Mouse (Mus musculus): ENCODE data around the gene Pbld1. TPM values are rescaled to one million over a fixed set of nuclear protein-coding genes. Genes with fewer than 3 reads are reported as not detected.
A peak's percentile ranks its signal among the peaks of the same experiment; 100 is the strongest.

Pbld1 gene
- polyA plus RNA-seq, 1 experiment from 2014 or later = 10.6 TPM

DNA sequence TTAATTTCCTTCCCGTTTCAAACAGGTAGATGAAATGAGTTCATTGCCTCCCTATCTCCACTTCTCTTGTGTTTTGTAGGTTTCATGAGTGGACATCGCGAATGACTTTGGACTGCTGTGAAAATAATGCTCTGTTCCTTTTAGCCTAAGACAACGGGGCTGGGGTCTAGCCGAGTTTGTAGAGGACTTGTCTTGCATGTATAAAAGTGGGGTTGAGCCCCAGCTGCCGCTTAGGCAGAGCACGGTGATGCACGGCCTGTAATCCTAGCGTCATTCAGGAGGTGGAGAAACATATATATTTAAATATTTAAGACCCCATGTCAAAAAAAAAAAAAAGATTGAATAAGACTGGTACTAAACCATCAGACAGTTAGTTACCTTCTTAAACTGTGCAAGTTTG lies 40.7 kb downstream of the Pbld1 start:
- Histone ChIP-seq H3K27ac (ENCODE audit: low read length) (no peak overlapping the region), H3K4me2 (replicated peaks; ENCODE audit: low read depth, low read length) (peak overlapping the region; percentile 88), H3K4me1 (ENCODE audit: insufficient read depth, low read length) (peaks cover 6% of the 10 kb centered on the region; the same call in 1 of the 2 replicates), H3K27me3 (ENCODE audit: insufficient read depth, low read length) (peaks cover 41% of the 10 kb centered on the region), H3K36me3 (ENCODE audit: insufficient read depth, low read length) (no peaks in the 10 kb centered on the region), H3K9me3 (ENCODE audit: low read length) (no peaks in the 10 kb centered on the region; the same call in 1 of the 2 replicates), H3K9ac (replicated peaks; ENCODE audit: low read length) (peak overlapping the region; percentile 70), H3K4me3 (ENCODE audit: low read length) (peak overlapping the region; percentile 63)
- ATAC-seq (ENCODE audit: low FRiP score, low TSS enrichment) = no peak
- whole genome bisulfite sequencing = 11% methylated on average over 9 of the region's 9 CpGs

DNA sequence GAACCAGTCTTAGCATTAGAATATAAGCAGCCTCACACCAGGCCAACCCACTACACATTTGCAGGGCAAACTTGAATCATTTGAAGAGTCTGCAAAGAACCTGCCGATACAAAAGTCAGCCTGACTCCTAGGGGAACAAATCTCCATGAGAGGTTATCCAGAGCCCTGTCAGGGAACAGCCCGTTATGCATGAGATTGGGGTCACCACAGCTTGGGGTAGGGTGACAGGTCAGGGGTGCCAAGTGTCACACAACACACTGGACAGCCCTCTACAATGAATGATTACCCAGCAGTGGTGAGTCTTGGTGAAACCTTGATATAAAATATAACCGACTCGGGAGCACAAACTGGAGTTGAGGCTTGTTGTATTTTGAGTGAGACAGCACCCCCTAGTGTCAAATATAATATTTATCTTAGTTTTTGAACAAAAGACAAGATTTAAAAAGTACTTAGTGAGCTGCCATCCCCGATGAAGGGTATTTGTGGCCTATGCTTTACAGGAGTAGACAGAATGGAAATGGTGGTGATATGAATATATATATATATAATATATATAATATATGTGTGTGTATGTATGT lies 53.2 kb downstream of the Pbld1 start:
- no peaks in the 10 kb centered on the region for H3K27me3 ChIP-seq (ENCODE audit: insufficient read depth, low read length)
- H3K4me2 ChIP-seq (replicated peaks; ENCODE audit: low read depth, low read length) = no peak overlapping the region
- H3K36me3 ChIP-seq (ENCODE audit: insufficient read depth, low read length) = no peaks in the 10 kb centered on the region
- no peaks in the 10 kb centered on the region for H3K4me1 ChIP-seq (ENCODE audit: insufficient read depth, low read length)
- H3K9ac ChIP-seq (replicated peaks; ENCODE audit: low read length) = no peak overlapping the region
- peaks cover 7% of the 10 kb centered on the region; the same call in 1 of the 2 replicates for H3K9me3 ChIP-seq (ENCODE audit: low read length)
- no peak; the same call in 1 of the 2 replicates for ATAC-seq (ENCODE audit: low FRiP score, low TSS enrichment)
- 51% methylated on average over 5 of the region's 5 CpGs for WGBS
- H3K4me3 ChIP-seq (ENCODE audit: low read length) = no peak overlapping the region
- no peak overlapping the region for H3K27ac ChIP-seq (ENCODE audit: low read length)

DNA sequence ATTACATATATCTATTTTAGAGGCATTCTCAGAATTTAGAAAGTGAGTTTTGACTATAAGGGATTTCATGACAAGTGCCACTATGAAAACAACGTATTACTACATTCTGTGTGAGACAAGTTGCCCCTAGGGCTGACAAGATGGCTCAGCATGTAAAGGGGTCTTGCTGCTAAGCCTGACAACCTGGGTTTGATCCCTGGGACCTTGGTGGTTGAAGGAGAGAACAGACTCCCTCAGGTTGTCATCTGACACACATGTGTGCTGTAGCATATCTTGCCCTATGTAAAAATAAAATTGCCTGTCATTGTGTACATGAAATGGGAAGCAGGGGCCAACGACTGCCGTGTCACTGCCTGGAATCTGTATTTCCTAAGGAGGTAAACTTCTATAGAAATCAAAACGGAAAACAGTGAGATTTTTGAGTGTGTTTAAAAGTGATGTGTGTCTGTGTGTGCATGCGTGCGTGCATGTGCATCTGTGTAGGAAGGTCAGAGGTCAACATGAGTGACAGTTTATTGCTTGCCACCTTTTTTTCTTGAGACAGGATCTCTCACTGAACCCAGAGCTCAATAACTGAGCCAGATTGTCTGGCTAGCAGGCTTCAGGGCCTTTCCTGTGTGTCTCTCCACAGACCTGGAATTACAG lies 53.9 kb downstream of the Pbld1 start:
- Histone ChIP-seq H3K36me3 (ENCODE audit: insufficient read depth, low read length) (no peaks in the 10 kb centered on the region), H3K4me1 (ENCODE audit: insufficient read depth, low read length) (no peaks in the 10 kb centered on the region), H3K27me3 (ENCODE audit: insufficient read depth, low read length) (no peaks in the 10 kb centered on the region), H3K4me2 (replicated peaks; ENCODE audit: low read depth, low read length) (no peak overlapping the region), H3K4me3 (ENCODE audit: low read length) (no peak overlapping the region), H3K27ac (ENCODE audit: low read length) (no peak overlapping the region), H3K9me3 (ENCODE audit: low read length) (peaks cover 7% of the 10 kb centered on the region; the same call in 1 of the 2 replicates), H3K9ac (replicated peaks; ENCODE audit: low read length) (no peak overlapping the region)
- WGBS = 86% methylated on average over 6 of the region's 6 CpGs
- ATAC-seq (ENCODE audit: low FRiP score, low TSS enrichment) = no peak

DNA sequence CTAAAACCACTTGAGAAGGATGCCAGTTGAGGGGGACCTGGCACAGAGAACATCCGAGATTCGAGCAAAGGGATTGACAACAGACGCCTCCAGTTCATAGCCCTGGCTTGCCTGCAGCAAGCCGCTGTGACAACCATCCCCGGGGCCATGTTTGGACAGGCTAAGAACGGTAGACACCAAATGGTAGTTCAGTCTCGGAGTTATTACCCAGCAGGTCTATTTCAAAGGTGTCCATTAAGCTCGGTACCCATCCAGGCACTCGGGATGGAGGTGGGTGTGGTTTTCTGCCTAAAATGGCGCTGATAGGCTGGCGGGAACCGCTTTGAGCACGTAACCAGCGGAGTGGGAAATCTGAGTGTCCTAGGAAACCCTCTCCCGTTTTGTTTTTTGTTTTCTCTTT lies 55.9 kb downstream of the Pbld1 start:
- Histone ChIP-seq H3K27ac (ENCODE audit: low read length) (no peak overlapping the region), H3K36me3 (ENCODE audit: insufficient read depth, low read length) (no peaks in the 10 kb centered on the region)
- WGBS = 88% methylated on average over 15 of the region's 15 CpGs

DNA sequence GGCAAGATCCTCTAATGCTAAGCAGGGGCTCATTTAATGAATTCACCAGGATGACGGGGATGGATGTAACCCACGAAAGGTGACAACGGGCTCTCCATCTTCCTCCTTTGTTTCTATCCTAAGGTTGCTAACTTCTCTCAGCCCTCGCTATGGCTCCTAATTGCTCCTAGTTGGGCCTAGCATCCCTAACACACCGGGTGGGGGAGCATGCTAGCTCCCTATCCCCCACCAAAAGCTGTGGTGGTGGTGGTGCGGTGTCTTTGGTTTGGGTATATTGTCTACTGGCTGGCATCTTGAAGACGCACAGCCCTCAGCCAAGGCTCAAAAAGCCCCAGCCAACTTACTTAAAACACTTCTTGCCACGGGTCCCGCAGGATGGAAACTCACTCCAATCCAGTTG lies 56.4 kb downstream of the Pbld1 start:
- ATAC-seq (ENCODE audit: low FRiP score, low TSS enrichment) = no peak
- Histone ChIP-seq H3K4me2 (replicated peaks; ENCODE audit: low read depth, low read length) (no peak overlapping the region), H3K4me1 (ENCODE audit: insufficient read depth, low read length) (no peaks in the 10 kb centered on the region), H3K27me3 (ENCODE audit: insufficient read depth, low read length) (no peaks in the 10 kb centered on the region), H3K9me3 (ENCODE audit: low read length) (peaks cover 3% of the 10 kb centered on the region; the same call in 1 of the 2 replicates), H3K4me3 (ENCODE audit: low read length) (no peak overlapping the region), H3K9ac (replicated peaks; ENCODE audit: low read length) (no peak overlapping the region), H3K27ac (ENCODE audit: low read length) (no peak overlapping the region), H3K36me3 (ENCODE audit: insufficient read depth, low read length) (no peaks in the 10 kb centered on the region)
- 92% methylated on average over 9 of the region's 9 CpGs for WGBS

More for the DNA sequence above, 55.9 kb downstream of the Pbld1 start:
- H3K9me3 ChIP-seq (ENCODE audit: low read length) = peaks cover 7% of the 10 kb centered on the region; the same call in 1 of the 2 replicates
- H3K27me3 ChIP-seq (ENCODE audit: insufficient read depth, low read length) = no peaks in the 10 kb centered on the region
- H3K9ac ChIP-seq (replicated peaks; ENCODE audit: low read length) = no peak overlapping the region
- H3K4me1 ChIP-seq (ENCODE audit: insufficient read depth, low read length) = no peaks in the 10 kb centered on the region
- H3K4me3 ChIP-seq (ENCODE audit: low read length) = no peak overlapping the region
- no peak overlapping the region for H3K4me2 ChIP-seq (replicated peaks; ENCODE audit: low read depth, low read length)
- no peak for ATAC-seq (ENCODE audit: low FRiP score, low TSS enrichment)

DNA sequence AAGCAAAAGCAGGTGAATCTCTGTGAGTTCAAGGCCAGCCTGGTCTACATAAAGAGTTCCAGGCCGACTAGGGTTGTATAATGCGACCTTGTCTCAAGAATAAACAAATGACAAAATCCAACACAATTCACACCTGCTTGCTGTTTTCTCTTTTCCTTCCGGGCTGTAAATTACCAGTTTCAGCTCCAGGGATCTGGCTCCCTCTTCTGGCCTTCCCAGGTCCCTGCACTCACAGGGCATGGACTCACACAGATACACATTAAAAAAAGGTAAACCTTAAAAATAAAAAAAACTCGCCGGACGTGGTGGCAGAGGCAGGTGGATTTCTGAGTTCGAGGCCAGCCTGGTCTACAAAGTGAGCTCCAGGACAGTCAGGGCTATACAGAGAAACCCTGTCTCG lies 57.6 kb downstream of the Pbld1 start:
- no peaks in the 10 kb centered on the region for H3K4me1 ChIP-seq (ENCODE audit: insufficient read depth, low read length)
- no peak overlapping the region for H3K4me3 ChIP-seq (ENCODE audit: low read length)
- ATAC-seq (ENCODE audit: low FRiP score, low TSS enrichment) = no peak
- no peaks in the 10 kb centered on the region for H3K9me3 ChIP-seq (ENCODE audit: low read length)
- no peak overlapping the region for H3K27ac ChIP-seq (ENCODE audit: low read length)
- H3K27me3 ChIP-seq (ENCODE audit: insufficient read depth, low read length) = no peaks in the 10 kb centered on the region
- no peak overlapping the region for H3K4me2 ChIP-seq (replicated peaks; ENCODE audit: low read depth, low read length)
- WGBS = 91% methylated on average over 8 of the region's 8 CpGs
- H3K9ac ChIP-seq (replicated peaks; ENCODE audit: low read length) = no peak overlapping the region
- H3K36me3 ChIP-seq (ENCODE audit: insufficient read depth, low read length) = no peaks in the 10 kb centered on the region

DNA sequence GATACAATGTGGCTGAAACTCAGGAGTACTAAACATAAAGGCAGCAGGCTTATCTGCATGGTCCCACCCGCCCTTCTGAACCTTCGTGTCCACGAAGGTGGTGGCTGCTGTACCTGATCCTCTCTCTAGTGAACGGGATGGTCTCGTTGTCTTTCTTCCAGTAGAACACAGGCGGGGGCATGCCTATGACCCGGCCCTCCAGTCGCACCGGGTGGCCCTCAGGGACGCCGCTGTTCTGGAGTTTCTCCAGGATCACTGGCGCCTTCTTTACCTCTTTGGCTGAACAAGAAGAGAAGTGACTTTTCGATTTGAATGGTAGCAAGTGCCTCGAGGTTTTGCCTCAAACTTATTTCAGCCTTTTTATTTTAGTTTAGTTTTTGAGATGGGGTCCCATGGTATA lies 60.0 kb downstream of the Pbld1 start:
- Histone ChIP-seq H3K36me3 (ENCODE audit: insufficient read depth, low read length) (no peaks in the 10 kb centered on the region), H3K4me1 (ENCODE audit: insufficient read depth, low read length) (no peaks in the 10 kb centered on the region), H3K27me3 (ENCODE audit: insufficient read depth, low read length) (no peaks in the 10 kb centered on the region), H3K27ac (ENCODE audit: low read length) (no peak overlapping the region), H3K9me3 (ENCODE audit: low read length) (no peaks in the 10 kb centered on the region), H3K9ac (replicated peaks; ENCODE audit: low read length) (no peak overlapping the region), H3K4me2 (replicated peaks; ENCODE audit: low read depth, low read length) (no peak overlapping the region), H3K4me3 (ENCODE audit: low read length) (no peak overlapping the region)
- no peak for ATAC-seq (ENCODE audit: low FRiP score, low TSS enrichment)
- 76% methylated on average over 14 of the region's 14 CpGs for WGBS

DNA sequence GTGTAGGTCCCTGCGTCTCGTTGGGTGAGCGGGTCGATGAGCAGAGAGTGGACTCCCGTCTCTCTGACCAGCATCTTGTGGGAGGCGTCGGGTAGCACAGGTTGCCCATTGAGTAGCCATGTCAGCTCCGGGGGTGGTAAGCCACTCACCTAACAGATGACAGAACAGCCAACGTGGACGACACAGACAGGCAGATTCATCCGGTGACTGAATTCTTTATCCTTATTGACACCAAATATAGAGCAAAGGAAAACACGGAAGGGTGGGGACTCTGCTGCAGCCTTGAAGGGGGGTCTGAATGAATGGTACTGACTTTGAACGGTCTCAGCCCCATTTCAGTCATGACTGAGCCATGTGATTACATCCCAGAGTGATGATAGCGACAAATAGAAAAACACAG lies 62.0 kb downstream of the Pbld1 start:
- no peak for ATAC-seq (ENCODE audit: low FRiP score, low TSS enrichment)
- WGBS = 86% methylated on average over 14 of the region's 14 CpGs

DNA sequence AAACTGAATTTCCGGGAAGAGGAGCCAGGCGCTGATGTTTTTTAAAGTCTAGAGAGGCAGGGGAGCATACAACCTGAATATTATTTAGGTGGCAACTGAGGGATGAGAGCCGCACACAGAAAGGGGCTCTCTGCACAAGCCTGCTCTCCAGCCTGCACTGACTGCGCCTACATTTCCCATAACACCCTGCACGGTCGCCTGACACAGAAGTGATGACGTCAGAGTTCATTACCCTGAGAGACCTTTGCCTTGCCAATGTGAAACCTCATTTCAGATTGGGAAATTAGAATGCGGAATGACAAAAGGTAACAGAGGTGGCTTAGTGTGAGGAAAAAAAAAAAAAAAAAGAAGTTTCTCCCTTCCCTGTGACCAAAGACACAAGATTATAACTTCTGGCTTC lies 62.6 kb downstream of the Pbld1 start:
- H3K9me3 ChIP-seq (ENCODE audit: low read length) = no peaks in the 10 kb centered on the region
- H3K9ac ChIP-seq (replicated peaks; ENCODE audit: low read length) = no peak overlapping the region
- WGBS = 36% methylated on average over 8 of the region's 8 CpGs
- no peaks in the 10 kb centered on the region for H3K4me1 ChIP-seq (ENCODE audit: insufficient read depth, low read length)
- no peaks in the 10 kb centered on the region for H3K36me3 ChIP-seq (ENCODE audit: insufficient read depth, low read length)
- H3K4me2 ChIP-seq (replicated peaks; ENCODE audit: low read depth, low read length) = no peak overlapping the region
- no peaks in the 10 kb centered on the region for H3K27me3 ChIP-seq (ENCODE audit: insufficient read depth, low read length)
- H3K27ac ChIP-seq (ENCODE audit: low read length) = no peak overlapping the region
- no peak for ATAC-seq (ENCODE audit: low FRiP score, low TSS enrichment)
- no peak overlapping the region for H3K4me3 ChIP-seq (ENCODE audit: low read length)

More for the DNA sequence above, 62.0 kb downstream of the Pbld1 start:
- H3K4me2 ChIP-seq (replicated peaks; ENCODE audit: low read depth, low read length) = no peak overlapping the region
- no peak overlapping the region for H3K9ac ChIP-seq (replicated peaks; ENCODE audit: low read length)
- no peaks in the 10 kb centered on the region for H3K36me3 ChIP-seq (ENCODE audit: insufficient read depth, low read length)
- H3K4me1 ChIP-seq (ENCODE audit: insufficient read depth, low read length) = no peaks in the 10 kb centered on the region
- no peaks in the 10 kb centered on the region for H3K27me3 ChIP-seq (ENCODE audit: insufficient read depth, low read length)
- H3K4me3 ChIP-seq (ENCODE audit: low read length) = no peak overlapping the region
- H3K9me3 ChIP-seq (ENCODE audit: low read length) = no peaks in the 10 kb centered on the region
- H3K27ac ChIP-seq (ENCODE audit: low read length) = no peak overlapping the region

DNA sequence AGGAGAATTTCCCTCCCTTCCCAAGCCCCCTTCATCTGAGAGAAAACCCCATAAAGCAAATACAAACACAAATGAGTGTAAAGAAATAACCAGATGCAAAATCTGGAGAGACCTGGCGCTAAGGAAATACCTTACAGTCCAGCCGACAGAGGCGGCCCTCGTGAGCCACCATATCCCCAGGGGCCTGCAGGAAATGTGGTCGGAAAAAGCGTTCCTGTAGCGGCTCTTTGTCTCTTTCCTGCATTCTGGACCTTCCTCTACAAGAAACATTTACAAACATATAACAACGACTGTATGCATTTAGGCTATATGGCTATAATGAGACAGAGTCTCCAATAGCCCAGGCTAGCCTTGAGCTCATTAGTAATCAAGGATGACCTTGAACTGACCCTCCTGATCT lies 63.2 kb downstream of the Pbld1 start:
- Histone ChIP-seq H3K27me3 (ENCODE audit: insufficient read depth, low read length) (no peaks in the 10 kb centered on the region), H3K4me3 (ENCODE audit: low read length) (no peak overlapping the region), H3K4me2 (replicated peaks; ENCODE audit: low read depth, low read length) (no peak overlapping the region), H3K36me3 (ENCODE audit: insufficient read depth, low read length) (no peaks in the 10 kb centered on the region), H3K27ac (ENCODE audit: low read length) (no peak overlapping the region), H3K4me1 (ENCODE audit: insufficient read depth, low read length) (no peaks in the 10 kb centered on the region), H3K9ac (replicated peaks; ENCODE audit: low read length) (no peak overlapping the region), H3K9me3 (ENCODE audit: low read length) (no peaks in the 10 kb centered on the region)
- 80% methylated on average over 8 of the region's 8 CpGs for WGBS
- ATAC-seq (ENCODE audit: low FRiP score, low TSS enrichment) = no peak
